Mouse (Mus musculus): ENCODE results near the gene Syde2. TPM values are rescaled to one million over a fixed set of nuclear protein-coding genes. Genes with fewer than 3 reads are reported as not detected.
"Not testable (repeated sequence)": the region's sequence is repeated elsewhere in the genome, so short reads cannot be mapped to it uniquely, and the experiment has no call there.

Gene Syde2
- polyA plus RNA-seq, 1 experiment from 2014 or later = 0.37 TPM

DNA sequence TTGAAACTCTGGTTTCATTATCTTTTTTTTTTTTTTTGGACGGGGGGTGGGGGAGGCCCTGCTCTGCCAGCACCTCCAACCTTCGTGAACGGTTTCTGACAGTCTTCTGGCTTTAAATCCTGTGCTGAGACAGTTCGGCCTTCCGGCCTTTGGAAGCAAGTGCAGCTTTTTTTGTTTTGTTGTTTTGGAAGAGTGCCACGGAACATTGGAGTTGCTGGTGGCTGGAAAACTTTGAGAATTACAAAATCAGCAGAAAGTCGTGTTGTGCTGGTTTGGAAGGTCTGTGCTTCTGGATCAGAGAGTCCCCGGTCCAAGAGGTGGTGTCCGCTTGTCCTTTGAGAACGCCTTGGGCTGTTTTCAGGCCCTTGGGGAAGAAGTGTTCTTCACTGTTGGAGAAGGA lies 5.1 kb downstream of the Syde2 start:
- no peaks in the 10 kb centered on the region for H3K9me3 ChIP-seq (replicated peaks)
- H3K4me1 ChIP-seq = peaks cover 21% of the 10 kb centered on the region
- H3K4me2 ChIP-seq = no peak overlapping the region
- H3K27me3 ChIP-seq (replicated peaks) = peaks cover 6% of the 10 kb centered on the region
- no peak overlapping the region for H3K9ac ChIP-seq (replicated peaks)
- H3K36me3 ChIP-seq = no peaks in the 10 kb centered on the region
- no peak overlapping the region for H3K27ac ChIP-seq (replicated peaks)
- 87% methylated on average over 10 of the region's 10 CpGs for WGBS
- no peak overlapping the region for H3K4me3 ChIP-seq (replicated peaks)
- no peak for ATAC-seq (ENCODE audit: low FRiP score)

DNA sequence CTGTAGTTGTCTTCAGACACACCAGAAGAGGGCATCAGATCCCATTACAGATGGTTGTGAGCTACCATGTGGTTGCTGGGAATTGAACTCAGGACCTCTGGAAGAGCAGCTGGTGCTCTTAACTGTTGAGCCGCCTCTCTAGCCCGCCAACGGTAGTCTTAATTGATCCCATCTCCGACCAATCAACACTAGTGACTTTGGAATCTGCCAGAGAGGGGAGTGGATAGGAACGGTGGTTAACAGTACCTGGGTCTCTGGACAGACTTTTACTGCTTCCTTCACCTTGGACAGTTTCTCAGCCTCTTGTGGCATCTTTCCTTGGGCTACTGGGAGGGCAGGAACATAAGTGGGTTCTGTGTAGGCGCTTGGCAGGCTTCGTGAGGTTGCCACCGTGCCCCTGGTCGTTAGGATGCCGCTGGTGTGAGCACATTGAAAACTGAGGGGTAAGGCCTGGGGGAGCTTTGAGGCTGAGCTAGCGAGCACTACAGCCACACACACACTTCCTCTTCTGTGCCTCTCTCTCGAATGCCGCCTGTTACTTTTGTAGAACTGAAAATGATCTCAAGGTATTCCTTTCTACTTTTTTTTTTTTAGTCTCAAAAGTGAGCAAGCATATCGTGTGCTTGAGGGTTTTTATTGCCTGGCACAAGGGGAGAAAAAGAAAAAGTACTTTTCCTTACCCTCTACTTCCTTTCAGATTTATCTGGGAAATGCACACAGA lies 6.0 kb downstream of the Syde2 start:
- H3K9ac ChIP-seq (replicated peaks) = no peak overlapping the region
- H3K4me1 ChIP-seq = peaks cover 15% of the 10 kb centered on the region
- peaks cover 2% of the 10 kb centered on the region for H3K27me3 ChIP-seq (replicated peaks)
- peaks cover under 1% of the 10 kb centered on the region; the same call in 1 of the 2 replicates for H3K36me3 ChIP-seq
- ATAC-seq (ENCODE audit: low FRiP score) = no peak
- H3K9me3 ChIP-seq (replicated peaks) = no peaks in the 10 kb centered on the region
- WGBS = 85% methylated on average over 14 of the region's 14 CpGs
- no peak overlapping the region for H3K4me3 ChIP-seq (replicated peaks)
- no peak overlapping the region for H3K4me2 ChIP-seq
- H3K27ac ChIP-seq (replicated peaks) = no peak overlapping the region

DNA sequence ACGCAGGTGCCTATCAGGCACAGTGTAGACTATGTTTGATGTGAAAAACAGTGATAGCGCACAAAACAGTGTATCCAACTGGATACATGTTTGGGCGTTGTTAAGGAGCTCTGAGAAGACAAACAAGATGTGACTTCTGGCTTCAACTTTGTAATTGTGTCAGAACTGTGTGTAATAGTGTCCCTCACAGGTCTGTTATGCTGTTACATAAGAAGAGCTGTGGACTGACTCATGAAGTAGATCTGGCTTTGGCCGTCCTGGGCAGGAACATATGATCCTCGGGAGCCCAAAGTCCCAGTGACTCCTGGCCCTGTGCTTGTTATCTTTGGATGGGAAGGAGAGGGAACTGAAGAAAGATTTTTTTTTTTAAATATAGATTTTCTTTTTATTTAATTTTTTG lies 7.8 kb downstream of the Syde2 start:
- peaks cover 5% of the 10 kb centered on the region; the same call in 1 of the 2 replicates for H3K36me3 ChIP-seq
- H3K4me3 ChIP-seq (replicated peaks) = no peak overlapping the region
- H3K4me1 ChIP-seq = no peaks in the 10 kb centered on the region
- WGBS = 92% methylated on average over 5 of the region's 5 CpGs
- no peak overlapping the region for H3K9ac ChIP-seq (replicated peaks)
- H3K27me3 ChIP-seq (replicated peaks) = no peaks in the 10 kb centered on the region
- no peaks in the 10 kb centered on the region for H3K9me3 ChIP-seq (replicated peaks)
- H3K4me2 ChIP-seq = no peak overlapping the region
- no peak for ATAC-seq (ENCODE audit: low FRiP score)
- no peak overlapping the region for H3K27ac ChIP-seq (replicated peaks)

DNA sequence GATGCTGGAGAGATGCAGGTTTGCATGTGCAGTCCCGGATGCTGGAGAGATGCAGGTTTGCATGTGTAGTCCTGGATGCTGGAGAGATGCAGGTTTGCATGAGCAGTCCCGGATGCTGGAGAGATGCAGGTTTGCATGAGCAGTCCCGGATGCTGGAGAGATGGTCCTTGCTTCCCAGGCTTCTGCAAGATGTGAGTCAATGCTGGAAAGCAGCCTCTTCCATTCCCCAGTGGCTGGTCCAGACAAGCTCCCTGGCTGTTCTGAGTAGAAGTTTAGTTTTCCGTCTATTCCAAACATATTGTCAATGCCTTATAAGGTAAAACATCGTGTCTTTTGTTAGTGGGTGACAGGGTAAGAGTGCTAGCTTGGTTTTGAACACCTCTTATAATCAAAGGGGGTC lies 8.9 kb downstream of the Syde2 start:
- H3K27ac ChIP-seq (replicated peaks); ATAC-seq (ENCODE audit: low FRiP score); H3K4me2 ChIP-seq; H3K4me1 ChIP-seq; H3K27me3 ChIP-seq (replicated peaks); H3K4me3 ChIP-seq (replicated peaks); H3K9ac ChIP-seq (replicated peaks); H3K9me3 ChIP-seq (replicated peaks): not testable (repeated sequence)
- H3K36me3 ChIP-seq = peaks cover 10% of the 10 kb centered on the region
- 88% methylated on average over 5 of the region's 5 CpGs for WGBS

DNA sequence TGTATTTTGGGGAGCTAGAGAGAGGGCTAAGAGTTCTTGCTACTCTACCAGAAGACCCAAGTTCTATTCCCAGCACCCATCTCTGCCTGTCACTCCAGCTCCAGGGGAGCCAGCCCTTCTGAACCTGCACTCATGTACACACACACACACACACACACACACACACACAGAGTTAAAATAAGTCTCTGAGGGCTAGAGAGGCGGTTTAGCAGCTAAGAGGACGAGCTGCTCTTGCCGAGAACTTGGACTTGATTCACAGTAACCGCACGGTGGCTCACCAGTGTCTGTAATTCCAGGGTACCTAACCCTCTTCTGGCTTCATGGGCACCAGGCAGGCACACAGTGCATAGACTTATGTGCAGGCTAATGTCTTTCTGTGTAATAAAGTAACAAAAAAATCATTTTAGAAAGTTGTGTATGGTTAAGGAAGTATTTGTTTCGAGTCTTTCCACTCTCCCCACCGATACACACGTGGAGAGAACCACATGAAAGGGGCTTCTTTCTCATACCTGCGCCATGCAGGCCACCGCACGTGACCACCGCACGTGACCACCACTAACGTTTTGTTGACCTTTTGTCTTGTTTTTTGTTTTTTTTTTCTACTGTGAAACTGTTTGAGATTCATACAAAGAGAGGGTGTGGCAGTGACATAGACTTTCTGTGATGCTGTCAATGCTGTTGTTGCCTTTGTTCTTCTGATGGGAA lies 16.8 kb downstream of the Syde2 start:
- WGBS = 92% methylated on average over 14 of the region's 14 CpGs
- no peaks in the 10 kb centered on the region for H3K27me3 ChIP-seq (replicated peaks)
- H3K4me3 ChIP-seq (replicated peaks) = no peak overlapping the region
- no peak for ATAC-seq (ENCODE audit: low FRiP score)
- H3K4me2 ChIP-seq = no peak overlapping the region
- no peak overlapping the region for H3K9ac ChIP-seq (replicated peaks)
- H3K9me3 ChIP-seq (replicated peaks) = no peaks in the 10 kb centered on the region
- peaks cover 15% of the 10 kb centered on the region for H3K36me3 ChIP-seq
- no peaks in the 10 kb centered on the region for H3K4me1 ChIP-seq
- H3K27ac ChIP-seq (replicated peaks) = no peak overlapping the region

DNA sequence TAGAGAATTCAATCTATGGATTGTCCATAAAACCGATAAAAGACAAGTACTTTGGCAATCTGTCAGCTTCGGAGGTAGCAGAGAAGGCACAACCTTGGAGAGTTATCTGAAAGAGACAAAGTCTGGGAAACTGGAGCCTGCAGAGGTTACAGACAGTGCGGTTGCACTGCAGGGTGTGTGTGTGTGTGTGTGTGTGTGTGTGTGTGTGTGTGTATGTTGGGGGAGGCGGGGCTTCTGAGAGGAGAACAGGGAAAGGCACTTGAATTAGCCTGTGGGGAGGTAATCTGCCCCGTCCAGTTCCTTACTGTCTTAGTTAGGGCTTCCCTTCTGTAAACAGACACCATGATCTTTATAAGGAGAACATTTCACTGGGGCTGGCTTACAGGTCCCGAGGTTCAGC lies 20.2 kb downstream of the Syde2 start:
- no peak overlapping the region for H3K9ac ChIP-seq (replicated peaks)
- H3K36me3 ChIP-seq = no peaks in the 10 kb centered on the region
- no peaks in the 10 kb centered on the region for H3K27me3 ChIP-seq (replicated peaks)
- no peaks in the 10 kb centered on the region for H3K4me1 ChIP-seq
- no peak for ATAC-seq (ENCODE audit: low FRiP score)
- no peak overlapping the region for H3K4me3 ChIP-seq (replicated peaks)
- no peaks in the 10 kb centered on the region for H3K9me3 ChIP-seq (replicated peaks)
- H3K4me2 ChIP-seq = no peak overlapping the region
- H3K27ac ChIP-seq (replicated peaks) = no peak overlapping the region
- 86% methylated on average over 6 of the region's 6 CpGs for WGBS

DNA sequence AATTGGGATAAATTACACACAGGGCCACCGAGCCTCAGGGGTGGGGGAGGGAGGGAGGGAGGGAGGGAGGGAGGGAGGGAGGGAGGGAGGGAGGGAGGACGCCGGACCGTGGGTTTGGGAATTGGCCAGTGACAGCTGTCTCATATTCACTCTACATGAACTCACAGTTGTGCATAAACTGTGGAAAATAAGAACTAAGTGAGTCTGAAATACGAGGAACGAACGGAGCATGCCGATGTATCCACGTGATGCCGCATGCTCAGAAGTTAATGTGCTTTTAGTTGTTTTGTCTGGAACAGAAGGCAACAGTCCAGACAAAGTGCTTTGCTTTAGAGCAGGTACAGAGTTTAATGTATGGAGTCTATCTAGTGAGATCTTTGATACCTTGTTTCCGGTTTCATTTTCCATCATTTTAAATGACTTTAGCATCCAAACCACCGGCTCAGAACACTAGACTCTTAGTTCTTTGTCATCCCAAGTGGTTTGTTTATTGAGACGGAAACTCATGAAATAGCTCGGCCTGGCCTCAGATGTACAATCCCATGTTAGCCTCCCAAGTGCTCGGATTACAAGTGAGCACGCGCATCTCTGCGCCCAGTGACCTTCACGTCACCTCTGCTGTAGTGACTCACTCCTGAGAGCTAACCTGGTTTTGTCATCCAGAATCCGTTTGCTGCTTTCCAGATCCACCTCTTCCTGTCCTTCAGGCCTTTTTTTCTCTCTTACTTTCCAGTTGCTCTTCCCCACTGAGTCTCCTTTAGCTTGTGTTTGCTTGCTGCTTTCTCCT lies 22.4 kb downstream of the Syde2 start:
- no peak for ATAC-seq (ENCODE audit: low FRiP score)
- Histone ChIP-seq H3K9me3 (replicated peaks) (no peaks in the 10 kb centered on the region), H3K4me2 (no peak overlapping the region), H3K9ac (replicated peaks) (no peak overlapping the region), H3K27me3 (replicated peaks) (no peaks in the 10 kb centered on the region), H3K4me1 (no peaks in the 10 kb centered on the region), H3K4me3 (replicated peaks) (no peak overlapping the region), H3K36me3 (peaks cover 5% of the 10 kb centered on the region; the same call in 1 of the 2 replicates), H3K27ac (replicated peaks) (no peak overlapping the region)
- WGBS = 67% methylated on average over 19 of the region's 20 CpGs

DNA sequence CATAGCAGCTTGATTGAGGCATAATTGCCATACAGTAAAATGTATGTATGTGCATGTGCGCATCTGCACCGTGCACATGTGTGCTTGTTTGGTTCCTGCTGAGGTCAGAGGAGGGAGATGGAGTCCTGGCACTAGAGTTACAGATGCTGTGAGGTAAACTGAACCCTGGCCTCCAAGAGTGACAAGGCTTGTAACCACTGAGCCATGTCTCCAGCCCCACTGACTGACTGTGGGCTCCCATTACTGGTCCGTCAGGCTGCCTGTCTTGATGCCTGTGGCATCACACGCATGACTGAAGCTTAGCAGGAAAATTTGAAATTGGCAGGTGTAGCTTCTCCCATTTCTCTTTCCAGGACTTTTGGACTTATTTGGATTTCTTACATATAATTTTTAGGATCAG lies 23.1 kb downstream of the Syde2 start:
- 82% methylated on average over 4 of the region's 4 CpGs for WGBS
- Histone ChIP-seq H3K9me3 (replicated peaks) (no peaks in the 10 kb centered on the region), H3K4me2 (no peak overlapping the region), H3K4me1 (no peaks in the 10 kb centered on the region), H3K4me3 (replicated peaks) (no peak overlapping the region), H3K27ac (replicated peaks) (no peak overlapping the region), H3K9ac (replicated peaks) (no peak overlapping the region), H3K36me3 (peaks cover 5% of the 10 kb centered on the region; the same call in 1 of the 2 replicates), H3K27me3 (replicated peaks) (no peaks in the 10 kb centered on the region)
- ATAC-seq (ENCODE audit: low FRiP score) = no peak

DNA sequence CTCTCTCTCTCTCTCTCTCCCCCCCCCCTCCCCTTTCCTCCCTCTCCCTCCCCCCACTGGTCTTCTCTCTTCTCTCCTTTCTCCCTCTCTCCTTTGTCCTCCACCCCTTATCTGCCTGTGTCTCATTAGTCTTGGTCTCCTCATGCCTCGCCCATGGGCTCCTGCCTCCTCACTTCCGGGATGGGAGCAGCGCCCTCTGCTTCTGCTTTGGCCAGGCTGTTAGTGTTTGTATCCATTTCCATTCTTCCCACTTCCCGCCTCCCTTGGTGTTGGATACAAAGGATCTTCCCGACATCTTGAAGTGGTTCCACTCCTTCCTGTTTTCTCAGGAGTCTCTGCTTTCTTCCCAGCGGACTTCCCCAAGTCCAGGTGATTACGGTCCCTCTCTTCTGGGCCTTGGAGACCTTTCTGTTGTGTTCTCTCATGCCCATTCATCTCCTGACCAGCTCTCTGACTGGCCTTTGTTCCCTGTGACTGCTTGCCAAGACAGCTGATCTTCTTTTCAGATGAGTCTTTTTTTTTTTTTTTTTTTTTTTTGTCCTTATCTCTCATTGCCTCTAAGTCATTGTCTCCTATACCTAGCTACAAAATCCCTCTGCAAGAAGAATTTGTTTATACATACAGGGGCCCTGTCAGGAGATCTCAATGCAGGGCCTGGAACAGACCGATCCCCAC lies 24.0 kb downstream of the Syde2 start:
- Histone ChIP-seq H3K9me3 (replicated peaks) (no peaks in the 10 kb centered on the region), H3K4me1 (no peaks in the 10 kb centered on the region), H3K27me3 (replicated peaks) (no peaks in the 10 kb centered on the region), H3K9ac (replicated peaks) (no peak overlapping the region), H3K4me3 (replicated peaks) (no peak overlapping the region), H3K27ac (replicated peaks) (no peak overlapping the region), H3K4me2 (no peak overlapping the region), H3K36me3 (peaks cover 5% of the 10 kb centered on the region; the same call in 1 of the 2 replicates)
- 77% methylated on average over 8 of the region's 8 CpGs for WGBS
- no peak for ATAC-seq (ENCODE audit: low FRiP score)

DNA sequence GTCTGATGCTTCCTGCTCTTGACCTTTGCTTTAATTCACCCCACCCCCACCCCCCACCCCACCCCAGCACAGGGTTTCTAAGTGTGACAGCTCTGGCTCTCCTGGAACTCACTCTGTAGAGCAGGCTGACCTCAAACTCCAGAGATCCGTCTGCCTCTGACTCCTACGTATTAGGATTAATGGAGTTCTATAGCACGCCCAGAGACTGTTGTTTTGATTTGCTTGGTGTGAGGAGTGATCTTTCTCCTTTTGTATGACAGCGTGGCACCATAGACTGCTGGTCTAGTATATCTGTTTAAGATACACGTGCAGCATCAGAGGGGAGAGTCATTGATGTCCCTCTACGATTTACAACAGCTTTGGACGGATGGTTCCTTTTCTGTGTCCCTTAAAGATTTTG lies 25.8 kb downstream of the Syde2 start:
- no peak overlapping the region for H3K9ac ChIP-seq (replicated peaks)
- peaks cover 5% of the 10 kb centered on the region; the same call in 1 of the 2 replicates for H3K36me3 ChIP-seq
- H3K27me3 ChIP-seq (replicated peaks) = no peaks in the 10 kb centered on the region
- no peak overlapping the region for H3K27ac ChIP-seq (replicated peaks)
- H3K4me1 ChIP-seq = no peaks in the 10 kb centered on the region
- no peak overlapping the region for H3K4me2 ChIP-seq
- 91% methylated on average over 7 of the region's 7 CpGs for WGBS
- no peak overlapping the region for H3K4me3 ChIP-seq (replicated peaks)
- ATAC-seq (ENCODE audit: low FRiP score) = no peak
- H3K9me3 ChIP-seq (replicated peaks) = no peaks in the 10 kb centered on the region

DNA sequence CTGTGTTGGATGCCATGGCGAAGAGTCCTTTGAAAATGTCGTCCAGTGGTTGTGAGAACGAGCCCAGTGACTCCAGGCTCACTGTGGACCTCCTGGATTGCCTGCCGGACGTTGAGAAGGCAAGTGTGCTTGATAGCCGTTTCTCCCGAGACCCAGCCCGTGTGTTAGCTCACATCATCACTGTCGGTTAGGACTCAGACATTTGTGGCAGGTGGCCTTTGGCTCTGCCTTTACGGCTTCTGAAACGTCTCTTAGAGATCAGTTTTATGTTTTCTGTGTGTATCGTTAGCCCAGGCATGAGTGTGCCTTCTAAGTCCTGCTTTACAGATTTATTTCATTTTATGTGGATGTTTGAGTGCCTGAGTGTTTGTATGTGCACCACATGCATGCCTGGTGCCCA lies 26.7 kb downstream of the Syde2 start:
- ATAC-seq (ENCODE audit: low FRiP score) = no peak
- peaks cover 5% of the 10 kb centered on the region; the same call in 1 of the 2 replicates for H3K36me3 ChIP-seq
- H3K4me1 ChIP-seq = no peaks in the 10 kb centered on the region
- no peak overlapping the region for H3K4me2 ChIP-seq
- no peak overlapping the region for H3K9ac ChIP-seq (replicated peaks)
- WGBS = 93% methylated on average over 12 of the region's 12 CpGs
- H3K27me3 ChIP-seq (replicated peaks) = no peaks in the 10 kb centered on the region
- H3K27ac ChIP-seq (replicated peaks) = no peak overlapping the region
- H3K9me3 ChIP-seq (replicated peaks) = no peaks in the 10 kb centered on the region
- no peak overlapping the region for H3K4me3 ChIP-seq (replicated peaks)
